Mouse (Mus musculus) adrenal gland, postnatal 25 days (tissue): ENCODE measurements around the gene Tmem106c. TPM values are rescaled to one million over a fixed set of nuclear protein-coding genes. Genes with fewer than 3 reads are reported as not detected.
A peak's percentile ranks its signal among the peaks of the same experiment; 100 is the strongest.

Source experiments
- DNase-seq: peaks from one replicate; pipeline ENCODE4 v3.0.0; 2021; ENCODE audit warnings: mixed read lengths
- total RNA-seq: library from RNA; stranded (reverse); gene quantifications from 2 replicates; pipeline ENCODE4 v1.2.3, GENCODE M21; 2021

The Tmem106c gene
- total RNA-seq, 1 experiment from 2014 or later: 68.2 TPM

GRCm38 (mm10) chr15:97952889-97953189, 11.2 kb upstream of the Tmem106c start:
- DNase-seq: no peak

GRCm38 (mm10) chr15:97954671-97955070, 9.3 kb upstream of the Tmem106c start:
- DNase-seq: no peak

- DNase-seq: no peak
These were observed 8.7 kb upstream of the Tmem106c start for GRCm38 (mm10) chr15:97955286-97955685.

GRCm38 (mm10) chr15:97955742-97956141, 8.3 kb upstream of the Tmem106c start:
- DNase-seq: no peak

GRCm38 (mm10) chr15:97956416-97956815, 7.6 kb upstream of the Tmem106c start:
- no peak for DNase-seq

- DNase-seq: no peak
These were observed 541 bp upstream of the Tmem106c start for GRCm38 (mm10) chr15:97963329-97963988.

- no peak for DNase-seq
These were observed 812 bp downstream of the Tmem106c start for GRCm38 (mm10) chr15:97964836-97965187.

- no peak for DNase-seq
These were observed 1.5 kb downstream of the Tmem106c start for GRCm38 (mm10) chr15:97965311-97966045.

- peak; percentile 22 for DNase-seq
These were observed 6.3 kb downstream of the Tmem106c start for GRCm38 (mm10) chr15:97970299-97970698.

GRCm38 (mm10) chr15:97972580-97972979, 8.6 kb downstream of the Tmem106c start:
- DNase-seq: no peak

GRCm38 (mm10) chr15:97973248-97974005, 9.4 kb downstream of the Tmem106c start:
- DNase-seq: no peak

GRCm38 (mm10) chr15:97981560-97981959, 17.6 kb downstream of the Tmem106c start:
- DNase-seq: no peak

GRCm38 (mm10) chr15:97989544-97989943, 25.5 kb downstream of the Tmem106c start:
- DNase-seq: no peak

- no peak for DNase-seq
These were observed 26.1 kb downstream of the Tmem106c start for GRCm38 (mm10) chr15:97990124-97990523.

GRCm38 (mm10) chr15:97990721-97991120, 26.7 kb downstream of the Tmem106c start:
- no peak for DNase-seq

- no peak for DNase-seq
These were observed 27.4 kb downstream of the Tmem106c start for GRCm38 (mm10) chr15:97991285-97991895.

GRCm38 (mm10) chr15:97992027-97992711, 28.2 kb downstream of the Tmem106c start:
- DNase-seq: no peak

GRCm38 (mm10) chr15:97992712-97993286, 28.8 kb downstream of the Tmem106c start:
- DNase-seq: peak; percentile 55

GRCm38 (mm10) chr15:97996716-97997256, 32.8 kb downstream of the Tmem106c start:
- no peak for DNase-seq

GRCm38 (mm10) chr15:97999546-97999945, 35.5 kb downstream of the Tmem106c start:
- no peak for DNase-seq

- DNase-seq: no peak
These were observed 36.0 kb downstream of the Tmem106c start for GRCm38 (mm10) chr15:97999991-98000390.
